Mouse (Mus musculus) E14TG2a.4 (cell line): ENCODE measurements around the gene Haus5.
A peak's percentile ranks its signal among the peaks of the same experiment; 100 is the strongest.

Source experiments
- H3K27me3 ChIP-seq: 2 replicates; pipeline ENCODE4 v1.6.1; 2014; ENCODE audit warnings: low read length, control low read depth; ENCODE audit not compliant: insufficient read depth
- H3K36me3 ChIP-seq: 2 replicates; pipeline ENCODE4 v1.6.1; 2014; ENCODE audit warnings: low read length, control low read depth; ENCODE audit not compliant: insufficient read depth
- H3K4me1 ChIP-seq: replicated peaks from 2 replicates; pipeline ENCODE4 v1.6.1; 2014; ENCODE audit warnings: low read depth, low read length, control low read depth
- H3K4me3 ChIP-seq: replicated peaks from 2 replicates; pipeline ENCODE4 v1.5.1; 2014; ENCODE audit warnings: mild to moderate bottlenecking, low read length
- H3K9me3 ChIP-seq: 2 replicates; pipeline ENCODE4 v1.6.1; 2014; ENCODE audit warnings: low read length, control low read depth
- CTCF ChIP-seq: conservative IDR thresholded peaks from 2 replicates; pipeline ENCODE4 v1.5.1; 2014; ENCODE audit warnings: low read length
- NANOG ChIP-seq: IDR thresholded peaks from 2 replicates; pipeline ENCODE4 v1.6.1; 2014; ENCODE audit warnings: borderline replicate concordance, low read length, mixed read lengths
- POU5F1 ChIP-seq: IDR thresholded peaks from 2 replicates; pipeline ENCODE4 v1.6.1; 2014; ENCODE audit warnings: low read length, borderline replicate concordance

Haus5 gene

GRCm38 (mm10) chr7:30664529-30665200 is at the start of gene Haus5:
Haus5 (minus strand) TSS chr7:30664994.
- Histone ChIP-seq H3K4me3 (peak within 1 kb of the TSS; percentile 89), H3K4me1 (peaks cover 16% of the 10 kb centered on the region), H3K36me3 (peaks cover 37% of the 10 kb centered on the region), H3K9me3 (no peaks in the 10 kb centered on the region), H3K27me3 (no peaks in the 10 kb centered on the region)
- TF ChIP-seq CTCF (no peak), NANOG (no peak), POU5F1 (no peak)

DNA sequence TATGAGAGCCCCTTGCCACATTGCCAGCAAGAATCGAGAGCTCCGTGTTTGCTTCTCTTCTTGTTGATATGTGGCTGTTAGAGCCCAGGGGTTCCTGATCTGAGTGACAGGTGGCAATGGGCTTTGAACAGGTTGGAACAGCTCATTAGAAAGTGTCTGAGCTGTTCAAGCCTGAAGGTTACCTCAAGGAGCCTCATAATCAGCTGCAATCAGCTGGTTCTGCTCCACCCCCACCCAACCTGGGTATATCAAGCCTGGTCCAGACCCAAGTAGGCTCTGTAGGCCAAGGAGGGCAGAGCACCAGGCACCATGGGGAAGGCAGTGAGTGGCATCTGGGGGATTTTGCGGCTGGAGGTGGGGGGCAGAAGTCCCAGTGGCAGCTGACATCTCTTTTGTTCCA is 47.1 kb upstream of the Haus5 start, which contains the start of gene Atp4a:
Gene Atp4a, plus strand, starts transcription at position 268 of the 400 bp plus-strand sequence.
- Histone ChIP-seq H3K9me3 (no peaks in the 10 kb centered on the region), H3K4me1 (peaks cover 24% of the 10 kb centered on the region), H3K4me3 (no peak within 1 kb of the TSS), H3K27me3 (peaks cover 65% of the 10 kb centered on the region), H3K36me3 (no peaks in the 10 kb centered on the region)
- TF ChIP-seq NANOG (no peak), POU5F1 (no peak), CTCF (no peak)

GRCm38 (mm10) chr7:30707441-30707840 is 42.6 kb upstream of the Haus5 start:
- Histone ChIP-seq H3K36me3 (no peaks in the 10 kb centered on the region), H3K27me3 (peaks cover 25% of the 10 kb centered on the region), H3K4me1 (peaks cover 5% of the 10 kb centered on the region; the same call in 1 of the 2 replicates), H3K4me3 (no peak overlapping the region), H3K9me3 (no peaks in the 10 kb centered on the region)
- no peak for TF ChIP-seq NANOG
- TF ChIP-seq CTCF = no peak
- TF ChIP-seq POU5F1 = no peak

DNA sequence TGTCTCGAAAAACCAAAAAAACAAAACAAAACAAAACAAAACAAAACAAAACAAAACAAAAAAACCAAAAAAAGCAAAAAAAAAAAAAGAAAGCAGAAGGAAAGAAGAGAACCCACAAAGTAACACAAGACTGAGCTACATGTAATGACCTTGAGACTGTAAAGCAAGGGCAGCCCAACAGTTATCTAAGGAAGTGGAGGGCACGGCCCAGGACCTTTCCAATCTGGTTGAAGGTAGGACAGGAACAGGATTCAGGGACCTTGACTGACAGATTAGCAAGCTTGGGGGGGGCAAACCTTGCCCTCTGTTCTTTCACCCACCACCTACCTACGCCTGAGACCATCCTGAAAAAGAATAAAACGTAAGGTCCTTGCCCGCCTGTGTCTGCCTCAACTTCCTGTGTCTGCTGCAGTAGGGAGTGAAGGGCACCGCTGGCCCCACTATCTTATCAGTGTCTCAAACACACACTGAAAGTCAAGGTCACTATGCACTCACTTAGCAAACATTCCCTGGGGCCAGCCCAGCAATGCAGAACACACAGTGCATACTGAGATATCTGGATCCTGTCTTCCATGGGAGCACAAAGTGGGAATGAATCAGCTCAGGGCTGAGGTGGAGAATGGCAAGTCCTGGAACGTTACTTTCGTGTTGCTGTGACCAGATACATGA is 41.6 kb upstream of the Haus5 start:
- Histone ChIP-seq H3K27me3 (peaks cover 15% of the 10 kb centered on the region), H3K9me3 (no peaks in the 10 kb centered on the region), H3K4me3 (no peak overlapping the region), H3K36me3 (no peaks in the 10 kb centered on the region), H3K4me1 (no peaks in the 10 kb centered on the region)
- no peak for TF ChIP-seq CTCF
- TF ChIP-seq POU5F1 = no peak
- no peak for TF ChIP-seq NANOG

DNA sequence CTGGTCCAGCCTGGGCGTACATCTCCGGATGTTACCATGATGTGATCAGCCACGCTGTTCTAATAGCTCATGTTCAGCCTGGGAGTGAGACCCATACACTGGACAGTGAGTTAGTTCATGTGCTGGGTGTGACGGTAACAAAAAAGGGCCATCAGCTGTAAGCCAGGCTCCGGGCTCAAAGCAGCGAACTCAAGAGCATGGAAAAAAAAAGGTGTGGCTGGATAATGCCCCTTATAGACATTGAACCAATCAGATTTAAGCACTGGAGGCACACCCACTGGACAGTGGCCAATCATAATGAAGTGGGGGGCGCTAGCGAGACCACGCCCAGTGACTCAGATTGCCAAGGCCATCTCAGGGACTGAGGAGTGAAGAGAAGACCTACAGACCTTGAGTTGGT is 33.8 kb upstream of the Haus5 start, which contains the start of gene 2200002J24Rik:
Gene 2200002J24Rik, plus strand, starts transcription at position 338 of the 400 bp plus-strand sequence.
- H3K9me3 ChIP-seq = no peaks in the 10 kb centered on the region
- H3K4me1 ChIP-seq = peaks cover 4% of the 10 kb centered on the region
- H3K36me3 ChIP-seq = no peaks in the 10 kb centered on the region
- H3K27me3 ChIP-seq = peaks cover 10% of the 10 kb centered on the region; the same call in 1 of the 2 replicates
- TF ChIP-seq NANOG = no peak
- TF ChIP-seq POU5F1 = no peak
- no peak for TF ChIP-seq CTCF
- no peak within 1 kb of the TSS for H3K4me3 ChIP-seq

- no peaks in the 10 kb centered on the region for H3K9me3 ChIP-seq
These were observed 33.3 kb upstream of the Haus5 start for GRCm38 (mm10) chr7:30698101-30698500.

DNA sequence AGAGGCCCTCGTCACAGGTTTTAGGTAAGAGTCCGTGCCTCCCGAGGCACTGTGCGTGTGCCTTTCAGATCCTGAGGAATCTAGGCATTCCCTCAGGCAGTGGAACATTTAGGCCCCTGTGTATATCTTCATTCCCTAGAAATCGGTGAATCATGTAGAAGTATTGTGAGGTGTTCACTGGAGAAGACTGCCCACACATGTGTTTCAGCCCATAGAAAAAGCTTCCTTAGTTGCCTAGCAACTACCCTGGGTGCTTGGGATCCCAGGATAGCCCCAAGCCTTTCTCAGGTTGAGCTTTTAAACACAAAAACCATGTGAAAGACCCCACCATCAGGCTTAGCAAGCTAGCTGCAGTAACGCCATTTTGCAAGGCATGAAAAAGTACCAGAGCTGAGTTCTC is 23.5 kb upstream of the Haus5 start:
- H3K36me3 ChIP-seq = no peaks in the 10 kb centered on the region
- no peaks in the 10 kb centered on the region for H3K9me3 ChIP-seq
- H3K27me3 ChIP-seq = peaks cover 6% of the 10 kb centered on the region
- TF ChIP-seq CTCF (no peak), NANOG (no peak)
- H3K4me3 ChIP-seq = no peak overlapping the region
- H3K4me1 ChIP-seq = no peaks in the 10 kb centered on the region

More at GRCm38 (mm10) chr7:30698101-30698500, 33.3 kb upstream of the Haus5 start:
- TF ChIP-seq CTCF (no peak), NANOG (no peak), POU5F1 (no peak)
- Histone ChIP-seq H3K27me3 (peaks cover 10% of the 10 kb centered on the region; the same call in 1 of the 2 replicates), H3K36me3 (no peaks in the 10 kb centered on the region), H3K4me3 (no peak overlapping the region), H3K4me1 (peaks cover 4% of the 10 kb centered on the region)

- H3K4me3 ChIP-seq = no peak overlapping the region
- no peaks in the 10 kb centered on the region for H3K9me3 ChIP-seq
- TF ChIP-seq POU5F1 (no peak), CTCF (no peak), NANOG (no peak)
- H3K4me1 ChIP-seq = no peaks in the 10 kb centered on the region
- H3K27me3 ChIP-seq = peaks cover 8% of the 10 kb centered on the region
- no peaks in the 10 kb centered on the region for H3K36me3 ChIP-seq
These were observed 18.6 kb upstream of the Haus5 start for GRCm38 (mm10) chr7:30683425-30683824.

DNA sequence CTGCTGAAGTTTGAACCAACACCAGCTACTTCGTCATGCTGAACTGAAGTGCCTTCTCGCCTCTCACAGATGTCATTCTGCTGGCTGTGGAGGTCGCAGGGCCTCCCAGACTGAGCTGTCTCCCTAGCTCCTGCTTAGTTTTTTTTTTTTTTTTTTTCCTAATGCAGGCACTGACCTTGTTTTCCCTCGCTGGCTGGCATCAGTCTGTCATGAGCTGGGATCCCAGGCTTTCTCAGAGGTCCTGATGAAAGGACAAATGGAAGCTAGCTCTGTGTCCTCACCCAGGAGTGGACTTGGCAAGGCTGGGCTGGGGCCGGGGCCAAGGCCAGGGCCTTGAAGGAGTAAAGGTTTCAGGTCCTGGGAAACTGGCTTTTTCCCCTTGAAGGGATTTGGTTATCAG is 17.1 kb upstream of the Haus5 start:
- Histone ChIP-seq H3K4me1 (no peaks in the 10 kb centered on the region), H3K4me3 (no peak overlapping the region), H3K27me3 (peaks cover 4% of the 10 kb centered on the region; the same call in 1 of the 2 replicates), H3K36me3 (no peaks in the 10 kb centered on the region), H3K9me3 (no peaks in the 10 kb centered on the region)
- TF ChIP-seq POU5F1 = no peak
- TF ChIP-seq CTCF = no peak
- TF ChIP-seq NANOG = no peak
